Mouse (Mus musculus) bone marrow macrophage, adult 2 months (primary cell): ENCODE results near the gene Hdlbp.

ENCODE experiments used
- CTCF ChIP-seq: IDR thresholded peaks from 2 replicates; pipeline ENCODE4 v1.5.1; 2012; ENCODE audit warnings: low read depth, mild to moderate bottlenecking, low read length, moderate library complexity
- POLR2A ChIP-seq: IDR thresholded peaks from 2 replicates; pipeline ENCODE4 v1.6.1; 2012; ENCODE audit warnings: mild to moderate bottlenecking, low read depth, low read length, borderline replicate concordance

DNA sequence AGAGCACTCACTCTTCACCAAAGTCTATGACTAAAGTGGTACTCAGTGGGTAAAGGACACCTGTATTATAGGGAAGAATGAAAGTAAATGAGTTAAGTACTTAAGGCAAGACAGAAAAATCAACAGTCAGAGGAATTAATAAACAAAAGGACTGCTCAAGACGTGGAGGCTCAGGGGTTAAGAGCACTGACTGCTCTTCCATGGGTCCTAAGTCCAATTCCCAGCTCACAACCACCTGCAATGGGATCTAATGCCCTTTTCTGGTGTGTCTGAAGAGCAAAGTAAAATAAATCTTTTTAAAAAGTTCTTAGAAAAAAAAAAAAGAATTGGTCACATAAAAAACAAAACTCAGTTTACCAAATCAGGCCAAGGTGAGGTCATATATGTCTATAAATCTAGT, 20.3 kb downstream of the Hdlbp start:
- TF ChIP-seq CTCF (no peak), POLR2A (no peak)
